13 mouse cellular contexts compared by ENCODE assay signal in genomic region chr2:49643756-49644155, GRCm38 (mm10). TPM values are rescaled to one million over a fixed set of nuclear protein-coding genes. Genes with fewer than 3 reads are reported as not detected.
"Had no signal": no experiment of that assay in that cellular context is flagged by ENCODE, and none has a peak within 500 bp of the region (broad histone marks: within the 10 kb centered on the region; RNA-seq: fewer than 3 reads in every experiment).

No protein-coding gene starts in this region.

- H3K27ac ChIP-seq: kidney, postnatal 0 days; liver, embryonic 13.5 days; neural tube, embryonic 13.5 days had no signal

- ATAC-seq: intestine, postnatal 0 days had no signal

- H3K27me3 ChIP-seq: liver, embryonic 13.5 days; neural tube, embryonic 13.5 days had no signal

- H3K4me2 ChIP-seq: liver, embryonic 13.5 days; neural tube, embryonic 13.5 days had no signal

- H3K9ac ChIP-seq: liver, embryonic 13.5 days; neural tube, embryonic 13.5 days had no signal

- H3K4me1 ChIP-seq: liver, embryonic 13.5 days had no signal

- H3K9me3 ChIP-seq: liver, embryonic 13.5 days; neural tube, embryonic 13.5 days had no signal

- DNase-seq: kidney, adult 2 months; kidney, postnatal 25 days; liver, embryonic 13.5 days; lung, adult 2 months; lung, postnatal 14 days; lung, postnatal 4 days; thymus, adult 18-20 months; thymus, postnatal 36 days had no signal

- H3K36me3 ChIP-seq: liver, embryonic 13.5 days; neural tube, embryonic 13.5 days had no signal

- H3K4me3 ChIP-seq: liver, embryonic 13.5 days; neural tube, embryonic 13.5 days had no signal

RNA-seq across cellular contexts. Expression of gene Kif5c, which starts 24.7 kb away (rescaled TPM):
- total RNA-seq: megakaryocyte progenitor cell, adult 5-6 weeks had no signal
- polyA plus RNA-seq: liver, adult 2 months had no signal
